Mouse (Mus musculus) ES-Bruce4 (cell line): ENCODE measurements at regions not wholly inside any gene's neighbourhood (a gene's known extent, or its start where the extent isn't known, plus 50 kb on each side); places are given as distances from the start of the nearest gene placed in this dataset.

Source experiments
- H3K27ac ChIP-seq: 2 replicates; pipeline ENCODE4 v1.5.1; 2012; ENCODE audit warnings: low read length, inconsistent platforms; ENCODE audit not compliant: insufficient read depth
- H3K27me3 ChIP-seq: 2 replicates; pipeline ENCODE4 v1.6.1; 2012; ENCODE audit warnings: mild to moderate bottlenecking, low read length, inconsistent platforms; ENCODE audit not compliant: control insufficient read depth, poor library complexity, insufficient read depth, severe bottlenecking
- H3K36me3 ChIP-seq: 2 replicates; pipeline ENCODE4 v1.6.1; 2012; ENCODE audit warnings: inconsistent platforms, mild to moderate bottlenecking, low read length, moderate library complexity; ENCODE audit not compliant: control insufficient read depth, poor library complexity, insufficient read depth, severe bottlenecking
- H3K4me1 ChIP-seq: one replicate; pipeline ENCODE4 v1.8.1; 2011; ENCODE audit warnings: low read length; ENCODE audit not compliant: control insufficient read depth, insufficient read depth
- H3K4me3 ChIP-seq: 2 replicates; pipeline ENCODE4 v1.5.1; 2011; ENCODE audit warnings: low read depth, mild to moderate bottlenecking, low read length
- H3K9ac ChIP-seq: 2 replicates; pipeline ENCODE4 v1.6.1; 2012; ENCODE audit warnings: low read depth, mild to moderate bottlenecking, inconsistent platforms; ENCODE audit not compliant: poor library complexity, severe bottlenecking
- H3K9me3 ChIP-seq: replicated peaks from 2 replicates; pipeline ENCODE4 v1.6.1; 2012; ENCODE audit warnings: mild to moderate bottlenecking, low read length, inconsistent platforms; ENCODE audit not compliant: control insufficient read depth, poor library complexity, insufficient read depth, severe bottlenecking
- CTCF ChIP-seq: IDR thresholded peaks from one replicate; pipeline ENCODE4 v1.8.1; 2011; ENCODE audit warnings: low read depth, low read length
- EP300 ChIP-seq: IDR thresholded peaks from 2 replicates; pipeline ENCODE4 v1.6.1; 2011; ENCODE audit warnings: low read depth, low read length; ENCODE audit not compliant: insufficient read depth
- POLR2A ChIP-seq: IDR thresholded peaks from one replicate; pipeline ENCODE4 v1.8.1; 2011; ENCODE audit warnings: low read length; ENCODE audit not compliant: insufficient read depth

- Histone ChIP-seq H3K9ac (no peak overlapping the region), H3K27ac (no peak overlapping the region), H3K36me3 (no peaks in the 10 kb centered on the region), H3K27me3 (no peaks in the 10 kb centered on the region), H3K4me3 (no peak overlapping the region), H3K9me3 (no peaks in the 10 kb centered on the region; the same call in 1 of the 2 replicates), H3K4me1 (no peaks in the 10 kb centered on the region)
- TF ChIP-seq CTCF (no peak), EP300 (no peak), POLR2A (no peak)
Measured at GRCm38 (mm10) chr14:72277309-72277708, 214.3 kb downstream of the Gm9195 start.

- H3K4me1 ChIP-seq = no peaks in the 10 kb centered on the region
Measured at GRCm38 (mm10) chr14:72259255-72259654, 232.4 kb downstream of the Gm9195 start.

GRCm38 (mm10) chr14:72241872-72242271, 249.8 kb downstream of the Gm9195 start:
- H3K27ac ChIP-seq = no peak overlapping the region
- TF ChIP-seq EP300 (no peak), CTCF (no peak), POLR2A (no peak)
- H3K27me3 ChIP-seq = no peaks in the 10 kb centered on the region
- no peak overlapping the region for H3K4me3 ChIP-seq
- no peaks in the 10 kb centered on the region for H3K36me3 ChIP-seq
- H3K9ac ChIP-seq = no peak overlapping the region
- H3K4me1 ChIP-seq = no peaks in the 10 kb centered on the region
- no peaks in the 10 kb centered on the region for H3K9me3 ChIP-seq

More at GRCm38 (mm10) chr14:72259255-72259654, 232.4 kb downstream of the Gm9195 start:
- Histone ChIP-seq H3K36me3 (no peaks in the 10 kb centered on the region), H3K27ac (no peak overlapping the region), H3K27me3 (no peaks in the 10 kb centered on the region; the same call in 1 of the 2 replicates), H3K4me3 (no peak overlapping the region), H3K9ac (no peak overlapping the region), H3K9me3 (no peaks in the 10 kb centered on the region)
- TF ChIP-seq CTCF = no peak
- no peak for TF ChIP-seq EP300

GRCm38 (mm10) chr14:72240272-72240671, 251.4 kb downstream of the Gm9195 start:
- TF ChIP-seq EP300 (no peak), POLR2A (no peak), CTCF (no peak)
- H3K27ac ChIP-seq = no peak overlapping the region
- H3K36me3 ChIP-seq = no peaks in the 10 kb centered on the region
- no peaks in the 10 kb centered on the region for H3K9me3 ChIP-seq
- H3K9ac ChIP-seq = no peak overlapping the region
- no peaks in the 10 kb centered on the region for H3K4me1 ChIP-seq
- no peaks in the 10 kb centered on the region for H3K27me3 ChIP-seq
- H3K4me3 ChIP-seq = no peak overlapping the region

- TF ChIP-seq EP300 (no peak), POLR2A (no peak), CTCF (no peak)
- no peak overlapping the region for H3K4me3 ChIP-seq
- no peak overlapping the region for H3K27ac ChIP-seq
- no peaks in the 10 kb centered on the region for H3K27me3 ChIP-seq
- H3K36me3 ChIP-seq = no peaks in the 10 kb centered on the region
- no peaks in the 10 kb centered on the region for H3K4me1 ChIP-seq
- no peak overlapping the region for H3K9ac ChIP-seq
- H3K9me3 ChIP-seq = no peaks in the 10 kb centered on the region
Measured at GRCm38 (mm10) chr14:72238344-72238743, 253.3 kb downstream of the Gm9195 start.

- no peaks in the 10 kb centered on the region for H3K9me3 ChIP-seq
- no peak overlapping the region for H3K4me3 ChIP-seq
- H3K27me3 ChIP-seq = no peaks in the 10 kb centered on the region
- no peaks in the 10 kb centered on the region for H3K36me3 ChIP-seq
- H3K4me1 ChIP-seq = no peaks in the 10 kb centered on the region
- no peak for TF ChIP-seq POLR2A
- no peak for TF ChIP-seq EP300
- TF ChIP-seq CTCF = no peak
- H3K9ac ChIP-seq = no peak overlapping the region
- no peak overlapping the region for H3K27ac ChIP-seq
Measured at GRCm38 (mm10) chr14:72234234-72235075, 257.2 kb downstream of the Gm9195 start.
